Mouse (Mus musculus): ENCODE measurements around the gene Hpcal1. TPM values are rescaled to one million over a fixed set of nuclear protein-coding genes. Genes with fewer than 3 reads are reported as not detected.

Gene Hpcal1
- polyA plus RNA-seq, 2 experiments: 44.1 to 55.7 TPM

DNA sequence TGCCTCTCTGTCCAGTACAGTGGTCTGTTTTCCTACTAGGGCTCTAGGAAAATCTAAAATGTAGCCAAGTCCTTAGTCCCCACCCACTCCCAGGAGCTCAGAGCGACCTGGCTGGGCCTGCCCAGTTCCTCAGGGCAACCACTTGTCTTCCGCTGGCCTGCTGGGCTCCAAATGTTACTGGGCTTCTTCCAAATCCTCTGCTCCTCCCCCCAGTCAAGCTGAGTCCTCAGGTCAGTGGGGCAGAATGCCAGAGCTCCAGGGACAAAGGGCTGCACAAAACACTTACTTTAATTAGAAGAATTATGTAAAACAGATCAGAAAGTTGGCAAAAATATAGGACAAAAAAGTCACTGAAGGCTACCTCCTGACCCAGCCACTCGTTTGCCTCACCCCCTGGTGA lies 56.1 kb downstream of the Hpcal1 start:
- peak; percentile 40 for DNase-seq (ENCODE audit: low spot score)
- Histone ChIP-seq H3K9ac (ENCODE audit: low read depth, low read length, severe bottlenecking) (no peak overlapping the region), H3K27ac (replicated peaks; ENCODE audit: low read depth, low read length) (no peak overlapping the region), H3K9me3 (ENCODE audit: control insufficient read depth, low read length) (no peaks in the 10 kb centered on the region), H3K27me3 (ENCODE audit: control insufficient read depth, insufficient read depth, low read length) (no peaks in the 10 kb centered on the region), H3K4me1 (ENCODE audit: control insufficient read depth, insufficient read depth, low read length) (peaks cover 33% of the 10 kb centered on the region), H3K36me3 (ENCODE audit: control insufficient read depth, insufficient read depth, low read length) (no peaks in the 10 kb centered on the region), H3K4me3 (replicated peaks; ENCODE audit: low read length) (no peak overlapping the region), H3K4me2 (replicated peaks; ENCODE audit: low read depth, low read length, severe bottlenecking) (no peak overlapping the region)
- 14% methylated on average over 3 of the region's 3 CpGs for WGBS
- TF ChIP-seq POLR2A (IDR thresholded peaks at IDR 0.05; ENCODE audit: borderline replicate concordance, extremely low read depth, insufficient read depth, insufficient read length): no peak
- no peak for ATAC-seq (ENCODE audit: low FRiP score, low read depth)

DNA sequence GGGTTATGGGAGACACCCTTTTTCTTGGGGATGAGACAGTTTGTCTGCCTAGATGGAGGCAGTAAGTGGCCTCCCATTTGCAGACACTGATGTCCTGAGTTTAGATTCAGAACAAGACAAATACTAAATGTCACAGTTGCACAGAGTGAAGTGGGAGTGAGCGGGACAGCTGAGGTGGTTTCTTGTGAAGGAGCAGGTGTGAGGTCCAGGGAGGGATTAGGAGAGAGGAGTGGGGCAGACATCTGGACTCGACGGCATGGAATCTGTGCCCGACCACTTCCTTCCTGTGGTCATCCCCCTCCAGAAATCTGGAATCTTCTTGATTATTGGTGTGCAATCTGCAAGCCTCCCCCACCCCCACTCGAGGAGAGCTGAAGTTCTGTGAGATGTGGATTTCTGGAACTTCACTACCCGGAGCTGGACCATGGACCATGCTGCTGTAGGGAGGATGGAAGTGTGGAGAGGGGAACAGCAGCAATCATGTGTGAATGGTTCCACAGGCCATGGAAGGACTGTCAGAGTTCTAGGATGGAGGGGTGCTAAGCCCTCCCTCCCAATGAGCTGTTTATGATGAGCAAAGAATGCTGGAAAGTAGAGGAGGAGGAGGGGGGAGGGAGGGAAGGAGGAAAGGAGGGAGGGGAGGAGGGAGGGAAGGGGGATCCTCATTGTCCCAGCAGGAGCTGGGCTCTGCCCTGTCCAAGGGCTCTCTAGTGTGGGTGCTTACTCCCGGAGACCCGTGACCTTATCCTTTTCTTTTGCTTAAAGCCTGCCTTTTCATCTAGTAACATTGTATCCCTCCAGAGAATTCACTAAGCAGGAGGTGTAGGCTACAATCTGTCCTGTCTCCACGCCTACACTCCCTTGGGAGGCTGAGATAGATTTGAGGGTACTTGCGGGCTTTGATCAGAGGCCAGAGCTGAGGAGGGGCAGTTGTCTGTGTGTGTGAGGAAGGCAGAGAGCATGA lies 56.8 kb downstream of the Hpcal1 start:
- Histone ChIP-seq H3K4me3 (replicated peaks; ENCODE audit: low read length) (no peak overlapping the region), H3K9me3 (ENCODE audit: control insufficient read depth, low read length) (no peaks in the 10 kb centered on the region), H3K4me1 (ENCODE audit: control insufficient read depth, insufficient read depth, low read length) (peaks cover 32% of the 10 kb centered on the region), H3K27ac (replicated peaks; ENCODE audit: low read depth, low read length) (no peak overlapping the region), H3K27me3 (ENCODE audit: control insufficient read depth, insufficient read depth, low read length) (no peaks in the 10 kb centered on the region), H3K36me3 (ENCODE audit: control insufficient read depth, insufficient read depth, low read length) (no peaks in the 10 kb centered on the region), H3K9ac (ENCODE audit: low read depth, low read length, severe bottlenecking) (no peak overlapping the region; the same call in 1 of the 2 replicates), H3K4me2 (replicated peaks; ENCODE audit: low read depth, low read length, severe bottlenecking) (no peak overlapping the region)
- no peak for TF ChIP-seq POLR2A (IDR thresholded peaks at IDR 0.05; ENCODE audit: borderline replicate concordance, extremely low read depth, insufficient read depth, insufficient read length)
- ATAC-seq (ENCODE audit: low FRiP score, low read depth): no peak
- no peak for DNase-seq (ENCODE audit: low spot score)
- 34% methylated on average over 10 of the region's 10 CpGs for WGBS

DNA sequence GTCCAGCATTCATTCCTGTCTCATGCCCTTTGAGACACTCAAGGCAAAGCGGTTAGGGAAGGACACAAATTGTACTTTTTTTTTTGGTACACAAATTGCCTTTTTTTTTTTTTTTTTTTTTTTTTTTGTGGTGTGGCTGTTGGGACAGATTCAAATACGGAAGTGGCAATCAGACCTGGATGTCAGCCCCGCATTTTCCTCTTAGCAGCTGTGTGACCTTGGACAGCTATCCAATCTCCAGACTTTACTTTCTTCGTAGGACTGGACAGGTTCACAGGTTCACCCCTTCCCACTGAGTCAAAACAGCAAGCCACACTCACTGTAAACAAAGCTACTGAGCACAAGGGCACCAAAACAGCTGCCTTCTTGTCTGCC lies 57.5 kb downstream of the Hpcal1 start:
- H3K4me1 ChIP-seq (ENCODE audit: control insufficient read depth, insufficient read depth, low read length): peaks cover 32% of the 10 kb centered on the region
- ATAC-seq (ENCODE audit: low FRiP score, low read depth) (no peak), DNase-seq (ENCODE audit: low spot score) (no peak)
- 52% methylated on average over 4 of the region's 4 CpGs for WGBS
- H3K27me3 ChIP-seq (ENCODE audit: control insufficient read depth, insufficient read depth, low read length): no peaks in the 10 kb centered on the region
- TF ChIP-seq POLR2A (IDR thresholded peaks at IDR 0.05; ENCODE audit: borderline replicate concordance, extremely low read depth, insufficient read depth, insufficient read length): no peak
- no peak overlapping the region for H3K27ac ChIP-seq (replicated peaks; ENCODE audit: low read depth, low read length)
- no peak overlapping the region for H3K4me3 ChIP-seq (replicated peaks; ENCODE audit: low read length)
- H3K36me3 ChIP-seq (ENCODE audit: control insufficient read depth, insufficient read depth, low read length): no peaks in the 10 kb centered on the region
- no peak overlapping the region for H3K4me2 ChIP-seq (replicated peaks; ENCODE audit: low read depth, low read length, severe bottlenecking)
- no peaks in the 10 kb centered on the region for H3K9me3 ChIP-seq (ENCODE audit: control insufficient read depth, low read length)
- no peak overlapping the region for H3K9ac ChIP-seq (ENCODE audit: low read depth, low read length, severe bottlenecking)

DNA sequence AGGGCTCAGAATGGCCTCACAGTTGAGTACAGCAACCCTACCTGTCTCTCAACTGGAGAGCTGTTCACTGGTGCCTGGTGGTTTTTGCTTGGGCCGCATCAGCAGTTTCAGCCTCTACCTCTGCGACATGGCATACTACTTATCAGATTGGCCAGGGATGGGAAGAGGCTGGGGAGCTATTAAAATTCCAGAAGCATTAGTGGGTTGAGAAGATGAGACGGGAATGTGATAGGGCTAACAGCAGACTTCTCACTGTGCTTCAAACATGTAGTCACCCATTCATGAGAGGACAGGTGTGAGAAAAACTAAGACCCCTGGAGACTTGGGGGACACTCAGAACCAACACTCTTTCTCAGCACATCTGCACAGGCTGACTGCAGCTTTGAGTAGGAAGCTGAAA lies 59.1 kb downstream of the Hpcal1 start:
- Histone ChIP-seq H3K36me3 (ENCODE audit: control insufficient read depth, insufficient read depth, low read length) (no peaks in the 10 kb centered on the region), H3K9me3 (ENCODE audit: control insufficient read depth, low read length) (no peaks in the 10 kb centered on the region), H3K9ac (ENCODE audit: low read depth, low read length, severe bottlenecking) (no peak overlapping the region), H3K4me3 (replicated peaks; ENCODE audit: low read length) (no peak overlapping the region), H3K27me3 (ENCODE audit: control insufficient read depth, insufficient read depth, low read length) (no peaks in the 10 kb centered on the region), H3K27ac (replicated peaks; ENCODE audit: low read depth, low read length) (no peak overlapping the region), H3K4me2 (replicated peaks; ENCODE audit: low read depth, low read length, severe bottlenecking) (no peak overlapping the region), H3K4me1 (ENCODE audit: control insufficient read depth, insufficient read depth, low read length) (peaks cover 32% of the 10 kb centered on the region)
- TF ChIP-seq POLR2A (IDR thresholded peaks at IDR 0.05; ENCODE audit: borderline replicate concordance, extremely low read depth, insufficient read depth, insufficient read length): no peak
- whole genome bisulfite sequencing: 58% methylated on average over 3 of the region's 3 CpGs
- DNase-seq (ENCODE audit: low spot score): no peak
- no peak for ATAC-seq (ENCODE audit: low FRiP score, low read depth)

DNA sequence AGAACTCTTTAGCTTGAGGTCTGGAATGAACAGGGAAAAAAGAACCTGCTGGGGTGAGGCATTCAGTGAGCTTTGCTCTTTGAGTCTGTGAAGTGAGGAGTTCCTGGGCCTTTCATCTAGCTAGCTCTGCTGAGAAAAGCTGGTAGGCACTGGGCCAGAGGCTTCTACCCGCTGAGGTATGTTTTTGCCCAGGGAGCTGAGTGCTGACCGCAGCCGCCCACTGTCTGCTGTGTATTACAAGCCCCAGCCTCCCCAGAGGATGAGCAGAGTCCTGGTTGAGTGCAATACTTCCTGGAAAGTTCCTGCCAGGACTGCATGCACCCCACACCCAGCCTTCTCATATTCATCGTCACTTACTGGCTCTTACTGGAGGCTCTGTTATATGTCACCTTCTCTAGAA lies 59.8 kb downstream of the Hpcal1 start:
- H3K9ac ChIP-seq (ENCODE audit: low read depth, low read length, severe bottlenecking): no peak overlapping the region
- H3K4me3 ChIP-seq (replicated peaks; ENCODE audit: low read length): no peak overlapping the region
- no peaks in the 10 kb centered on the region for H3K36me3 ChIP-seq (ENCODE audit: control insufficient read depth, insufficient read depth, low read length)
- H3K9me3 ChIP-seq (ENCODE audit: control insufficient read depth, low read length): no peaks in the 10 kb centered on the region
- ATAC-seq (ENCODE audit: low FRiP score, low read depth) (no peak), DNase-seq (ENCODE audit: low spot score) (no peak)
- H3K27me3 ChIP-seq (ENCODE audit: control insufficient read depth, insufficient read depth, low read length): no peaks in the 10 kb centered on the region
- peaks cover 32% of the 10 kb centered on the region for H3K4me1 ChIP-seq (ENCODE audit: control insufficient read depth, insufficient read depth, low read length)
- 64% methylated on average over 4 of the region's 4 CpGs for WGBS
- H3K27ac ChIP-seq (replicated peaks; ENCODE audit: low read depth, low read length): no peak overlapping the region
- H3K4me2 ChIP-seq (replicated peaks; ENCODE audit: low read depth, low read length, severe bottlenecking): no peak overlapping the region
- no peak for TF ChIP-seq POLR2A (IDR thresholded peaks at IDR 0.05; ENCODE audit: borderline replicate concordance, extremely low read depth, insufficient read depth, insufficient read length)

Data from limb, embryonic 14.5 days (tissue).